In the genomic region with DNA sequence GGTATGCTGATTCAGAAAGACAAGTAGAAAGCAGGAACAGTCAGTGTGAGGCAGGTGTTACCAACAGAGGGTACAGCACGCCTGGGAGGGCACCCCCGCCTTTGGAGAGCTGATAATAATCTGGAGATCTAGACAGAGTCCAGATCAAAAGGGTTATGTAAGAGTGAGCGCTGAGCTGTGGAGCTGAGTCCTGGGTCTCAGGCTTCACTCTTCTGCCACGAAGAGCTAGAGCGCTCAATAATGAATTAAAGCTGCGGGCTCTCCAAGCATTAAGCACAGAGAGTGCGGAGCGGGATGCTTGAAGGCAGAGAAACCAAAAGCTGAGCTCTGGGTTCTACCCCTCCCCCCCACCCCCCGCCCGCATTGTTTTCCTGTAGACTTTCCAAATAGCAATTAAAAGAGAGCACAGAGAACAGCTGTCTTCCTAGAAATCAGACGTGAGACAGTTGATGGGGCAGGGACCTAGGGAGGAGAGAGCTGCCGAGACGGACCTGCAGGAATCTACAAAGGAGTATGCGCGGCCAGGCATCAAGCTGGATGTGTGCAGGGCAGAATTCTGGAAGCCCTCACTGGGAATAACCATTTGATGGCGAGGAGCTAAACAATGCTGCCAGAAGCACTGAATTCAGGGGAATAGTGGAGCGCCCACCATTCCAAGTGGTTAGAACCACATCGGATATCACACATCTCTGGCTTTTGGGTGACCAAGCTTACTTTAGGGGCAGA, we compare ENCODE assay signal across 9 mouse cellular contexts. TPM values are rescaled to one million over a fixed set of nuclear protein-coding genes. Genes with fewer than 3 reads are reported as not detected.
DNase-seq lines count a peak whose midpoint lies in the region; ATAC-seq and TF ChIP-seq lines count a peak whose summit lies in the region.
"Had no signal": no experiment of that assay in that cellular context is flagged by ENCODE, and none has a peak within 500 bp of the region (broad histone marks: within the 10 kb centered on the region; RNA-seq: fewer than 3 reads in every experiment).

No protein-coding gene starts in this region.

- no peak for ATAC-seq in hindbrain, postnatal 0 days
- peak; percentile 46; the same call in 1 of the 2 replicates for ATAC-seq in hindbrain, embryonic 13.5 days (ENCODE audit: low FRiP score)
- ATAC-seq in granulocyte monocyte progenitor cell, adult 5-6 weeks (replicated peaks; ENCODE audit: poor library complexity, severe bottlenecking): no peak
- ATAC-seq in erythroblast, adult 5-6 weeks (replicated peaks; ENCODE audit: low FRiP score, poor library complexity, severe bottlenecking): no peak

- H3K9ac ChIP-seq in hindbrain, postnatal 0 days (replicated peaks; ENCODE audit: low read length): no peak overlapping the region
- H3K9ac ChIP-seq in hindbrain, embryonic 13.5 days: 0 out of 2 replicates have a peak overlapping the region, but pooled peaks have one; percentile 9
- H3K9ac ChIP-seq: liver, embryonic 15.5 days had no signal

- no peak for DNase-seq in hindbrain, embryonic 10.5 days (ENCODE audit: low spot score)
- DNase-seq in hindbrain, postnatal 0 days (ENCODE audit: low spot score): no peak
- peak; percentile 58 for DNase-seq in brain, adult 2 months (ENCODE audit: low read depth, low spot score)
- DNase-seq in kidney, postnatal 14 days: peak; percentile 57
- no peak for DNase-seq in adipocyte (ENCODE audit: low spot score)

- 49% methylated on average over 18 of the region's 18 CpGs for WGBS in hindbrain, embryonic 10.5 days
- 40% methylated on average over 18 of the region's 18 CpGs for WGBS in hindbrain, postnatal 0 days
- WGBS in hindbrain, embryonic 13.5 days: 42% methylated on average over 18 of the region's 18 CpGs

- H3K36me3 ChIP-seq in hindbrain, embryonic 10.5 days: peaks cover 65% of the 10 kb centered on the region
- H3K36me3 ChIP-seq in hindbrain, postnatal 0 days (ENCODE audit: insufficient read depth, low read length): peaks cover 21% of the 10 kb centered on the region; the same call in 1 of the 2 replicates
- peaks cover 59% of the 10 kb centered on the region for H3K36me3 ChIP-seq in hindbrain, embryonic 13.5 days
- H3K36me3 ChIP-seq: liver, embryonic 15.5 days had no signal

- TF ChIP-seq CTCF in hindbrain, postnatal 0 days (IDR thresholded peaks at IDR 0.05; ENCODE audit: low read depth): no peak

- H3K27me3 ChIP-seq in hindbrain, embryonic 10.5 days (ENCODE audit: insufficient read depth, poor library complexity, severe bottlenecking): no peaks in the 10 kb centered on the region
- no peaks in the 10 kb centered on the region for H3K27me3 ChIP-seq in hindbrain, postnatal 0 days (ENCODE audit: insufficient read depth, low read length)
- H3K27me3 ChIP-seq in hindbrain, embryonic 13.5 days: no peaks in the 10 kb centered on the region
- H3K27me3 ChIP-seq: liver, embryonic 15.5 days had no signal

- no peak overlapping the region for H3K4me3 ChIP-seq in hindbrain, embryonic 10.5 days
- H3K4me3 ChIP-seq in hindbrain, postnatal 0 days (ENCODE audit: low read length): no peak overlapping the region
- H3K4me3 ChIP-seq in hindbrain, embryonic 13.5 days: no peak overlapping the region
- H3K4me3 ChIP-seq: liver, embryonic 15.5 days had no signal

- H3K27ac ChIP-seq in hindbrain, embryonic 10.5 days: 0 out of 2 replicates have a peak overlapping the region, but pooled peaks have one; percentile 23
- H3K27ac ChIP-seq in hindbrain, postnatal 0 days: no peak overlapping the region
- no peak overlapping the region for H3K27ac ChIP-seq in hindbrain, embryonic 13.5 days
- H3K27ac ChIP-seq: liver, embryonic 15.5 days had no signal

- H3K9me3 ChIP-seq in hindbrain, embryonic 10.5 days: no peaks in the 10 kb centered on the region
- no peaks in the 10 kb centered on the region for H3K9me3 ChIP-seq in hindbrain, postnatal 0 days (ENCODE audit: low read length)
- H3K9me3 ChIP-seq in hindbrain, embryonic 13.5 days: no peaks in the 10 kb centered on the region
- H3K9me3 ChIP-seq: liver, embryonic 15.5 days had no signal

- no peak overlapping the region for H3K4me2 ChIP-seq in hindbrain, postnatal 0 days (ENCODE audit: low read depth, low read length)
- no peak overlapping the region; the same call in 1 of the 2 replicates for H3K4me2 ChIP-seq in hindbrain, embryonic 13.5 days
- H3K4me2 ChIP-seq: liver, embryonic 15.5 days had no signal

- peaks cover 12% of the 10 kb centered on the region for H3K4me1 ChIP-seq in hindbrain, embryonic 10.5 days (replicated peaks)
- H3K4me1 ChIP-seq in hindbrain, postnatal 0 days (ENCODE audit: insufficient read depth, low read length): 0 out of 2 replicates have a peak, but pooled peaks cover 4% of the 10 kb centered on the region
- H3K4me1 ChIP-seq in hindbrain, embryonic 13.5 days (replicated peaks): peaks cover 17% of the 10 kb centered on the region
- H3K4me1 ChIP-seq: liver, embryonic 15.5 days had no signal

RNA-seq across cellular contexts. Expression of a gene that starts 20.3 kb away (rescaled TPM):
- 44.3 and 55.9 TPM in 2 replicates for polyA plus RNA-seq in hindbrain, embryonic 10.5 days (2016; fragmentation: Nextera tagmentation; extraction: Ambion mirVana)
- total RNA-seq in hindbrain, postnatal 0 days (2014; rRNA removed): 200 and 229 TPM in 2 replicates
- 97.2 and 101 TPM in 2 replicates for polyA plus RNA-seq in hindbrain, postnatal 0 days (2015; fragmentation: Nextera tagmentation; extraction: Ambion mirVana)
- 105 and 114 TPM in 2 replicates for polyA plus RNA-seq in hindbrain, embryonic 13.5 days (2015; fragmentation: Nextera tagmentation; extraction: Ambion mirVana)
- total RNA-seq in granulocyte monocyte progenitor cell, adult 5-6 weeks (2014; fragmentation: Nextera tagmentation): 14.0 and 17.9 TPM in 2 replicates
- total RNA-seq in granulocyte monocyte progenitor cell, adult 5-6 weeks (2017): 10.6 and 21.5 TPM in 2 replicates
- 5.6 and 6.7 TPM in 2 replicates for total RNA-seq in erythroblast, adult 5-6 weeks (2015; ENCODE audit: low replicate concordance)
- total RNA-seq in erythroblast, adult 5-6 weeks (2017; ENCODE audit: low replicate concordance): 1.8 and 2.6 TPM in 2 replicates

Comparison
In these comparisons a context has a peak if more than half of its experiments do, and no peak if none do; other contexts are left out.
1. DNase-seq: peak in brain, adult 2 months (single experiment) and kidney, postnatal 14 days (single experiment); none in hindbrain, embryonic 10.5 days (single experiment), hindbrain, postnatal 0 days (single experiment) and adipocyte (single experiment).